Comparison of ENCODE assay signal across 14 mouse cellular contexts in genomic region chr11:7279891-7280290, GRCm38 (mm10).
DNase-seq lines count a peak whose midpoint lies in the region; ATAC-seq and TF ChIP-seq lines count a peak whose summit lies in the region.
"Had no signal": no experiment of that assay in that cellular context is flagged by ENCODE, and none has a peak within 500 bp of the region (broad histone marks: within the 10 kb centered on the region; RNA-seq: fewer than 3 reads in every experiment).

No protein-coding gene starts in this region.

- ATAC-seq in heart, embryonic 11.5 days (replicated peaks; ENCODE audit: insufficient number of reproducible peaks, low FRiP score, low TSS enrichment): no peak
- ATAC-seq in liver, embryonic 12.5 days: no peak
- ATAC-seq: CD4-positive, CD25-positive, alpha-beta regulatory T cell, adult 4 months had no signal

- no peak overlapping the region for H3K9ac ChIP-seq in heart, adult 2 months (ENCODE audit: low read depth, low read length)
- no peak overlapping the region for H3K9ac ChIP-seq in heart, embryonic 11.5 days (ENCODE audit: low read depth, low read length)
- no peak overlapping the region for H3K9ac ChIP-seq in liver, adult 2 months (ENCODE audit: low read depth, low read length)
- no peak overlapping the region for H3K9ac ChIP-seq in liver, embryonic 12.5 days
- H3K9ac ChIP-seq in MEL (ENCODE audit: control insufficient read depth, low read depth, low read length, poor library complexity, severe bottlenecking): no peak overlapping the region
- H3K9ac ChIP-seq: heart, embryonic 15.5 days; hindbrain, embryonic 14.5 days; limb, embryonic 13.5 days had no signal

- no peaks in the 10 kb centered on the region for H3K36me3 ChIP-seq in heart, adult 2 months (ENCODE audit: control insufficient read depth, insufficient read depth, low read length)
- H3K36me3 ChIP-seq in heart, embryonic 11.5 days (ENCODE audit: control insufficient read depth, insufficient read depth, low read length): no peaks in the 10 kb centered on the region
- H3K36me3 ChIP-seq in liver, adult 2 months (ENCODE audit: control insufficient read depth, insufficient read depth, low read length): no peaks in the 10 kb centered on the region
- no peaks in the 10 kb centered on the region for H3K36me3 ChIP-seq in liver, embryonic 12.5 days
- H3K36me3 ChIP-seq in MEL (ENCODE audit: control insufficient read depth in 1 of 2, insufficient read depth in 2 of 2, low read length in 2 of 2): no peaks in the 10 kb centered on the region
- H3K36me3 ChIP-seq: heart, embryonic 15.5 days; limb, embryonic 13.5 days had no signal

- no peak for DNase-seq in heart, adult 2 months
- peak; percentile 23 for DNase-seq in liver, adult 2 months (ENCODE audit: extremely low read depth, low read depth, low spot score)
- peak; percentile 7 for DNase-seq in MEL (ENCODE audit: low read depth, low spot score)
- DNase-seq in c-Kit-positive CD71-positive TER-119-negative erythroid progenitor cells, embryonic 14.5 days (ENCODE audit: low read depth): peak; percentile 4
- no peak for DNase-seq in layer of hippocampus, postnatal 10 days (ENCODE audit: low spot score in 2 of 2)
- DNase-seq: cerebellum, adult 9-10 months; lung, adult 18-20 months had no signal

- H3K4me1 ChIP-seq in heart, adult 2 months (ENCODE audit: control insufficient read depth, insufficient read depth, low read length): no peaks in the 10 kb centered on the region
- no peaks in the 10 kb centered on the region for H3K4me1 ChIP-seq in heart, embryonic 11.5 days (ENCODE audit: control insufficient read depth, insufficient read depth, low read length)
- no peaks in the 10 kb centered on the region for H3K4me1 ChIP-seq in liver, adult 2 months (ENCODE audit: control insufficient read depth, insufficient read depth, low read length)
- no peaks in the 10 kb centered on the region for H3K4me1 ChIP-seq in liver, embryonic 12.5 days
- H3K4me1 ChIP-seq in MEL (ENCODE audit: control insufficient read depth in 1 of 2, insufficient read depth in 2 of 2, low read length in 2 of 2): no peaks in the 10 kb centered on the region
- H3K4me1 ChIP-seq: heart, embryonic 15.5 days had no signal

- H3K27me3 ChIP-seq in heart, adult 2 months (ENCODE audit: control insufficient read depth, insufficient read depth, low read length): no peaks in the 10 kb centered on the region
- no peaks in the 10 kb centered on the region for H3K27me3 ChIP-seq in heart, embryonic 11.5 days (ENCODE audit: control insufficient read depth, insufficient read depth, low read length)
- H3K27me3 ChIP-seq in liver, adult 2 months (ENCODE audit: control insufficient read depth, insufficient read depth, low read length): no peaks in the 10 kb centered on the region
- no peaks in the 10 kb centered on the region for H3K27me3 ChIP-seq in liver, embryonic 12.5 days (replicated peaks)
- H3K27me3 ChIP-seq in MEL (ENCODE audit: control insufficient read depth in 1 of 2, insufficient read depth in 2 of 2, low read length in 2 of 2): no peaks in the 10 kb centered on the region
- H3K27me3 ChIP-seq: heart, embryonic 15.5 days; limb, embryonic 13.5 days had no signal

- TF ChIP-seq CTCF in heart, adult 2 months (IDR thresholded peaks at IDR 0.05): peak; percentile 67
- TF ChIP-seq CTCF in liver, adult 2 months (IDR thresholded peaks at IDR 0.05; ENCODE audit: low read depth, low read length): no peak
- TF ChIP-seq CTCF in MEL (IDR thresholded peaks at IDR 0.05 in 2 of 3, conservative IDR thresholded peaks at IDR 0.05 in 1 of 3; ENCODE audit: control insufficient read depth in 1 of 3, insufficient read depth in 1 of 3, low read depth in 2 of 3, low read length in 3 of 3, poor library complexity in 1 of 3, severe bottlenecking in 1 of 3): peak in 1 of 3 experiments; percentile 14; a peak in 2 of 6 replicates

- WGBS in heart, adult 2 months: 64% methylated on average over 2 of the region's 2 CpGs
- WGBS in heart, embryonic 11.5 days (ENCODE audit: insufficient replicate concordance): 77% methylated on average over 2 of the region's 2 CpGs
- 50% methylated on average over 2 of the region's 2 CpGs for WGBS in liver, adult 2 months
- 42% methylated on average over 2 of the region's 2 CpGs for WGBS in liver, embryonic 12.5 days (ENCODE audit: insufficient replicate concordance)

- no peak overlapping the region for H3K4me3 ChIP-seq in heart, adult 2 months
- H3K4me3 ChIP-seq in heart, embryonic 11.5 days (ENCODE audit: low read depth, low read length): no peak overlapping the region
- no peak overlapping the region for H3K4me3 ChIP-seq in liver, adult 2 months (ENCODE audit: insufficient read depth, low read depth, low read length)
- no peak overlapping the region for H3K4me3 ChIP-seq in liver, embryonic 12.5 days
- no peak overlapping the region for H3K4me3 ChIP-seq in MEL (ENCODE audit: control insufficient read depth in 1 of 2, insufficient read depth in 1 of 2, low read depth in 2 of 2, low read length in 2 of 2)
- H3K4me3 ChIP-seq: heart, embryonic 15.5 days; limb, embryonic 13.5 days; myocyte had no signal

- H3K27ac ChIP-seq in heart, adult 2 months: no peak overlapping the region
- H3K27ac ChIP-seq in heart, embryonic 11.5 days (ENCODE audit: low read depth, low read length): no peak overlapping the region
- H3K27ac ChIP-seq in liver, adult 2 months (replicated peaks; ENCODE audit: insufficient read depth, low read depth, low read length): no peak overlapping the region
- no peak overlapping the region for H3K27ac ChIP-seq in liver, embryonic 12.5 days
- H3K27ac ChIP-seq in MEL (ENCODE audit: control insufficient read depth, low read depth, low read length): no peak overlapping the region
- H3K27ac ChIP-seq: heart, embryonic 15.5 days; hindbrain, embryonic 14.5 days; limb, embryonic 13.5 days had no signal

- no peak overlapping the region for H3K4me2 ChIP-seq in heart, embryonic 11.5 days
- H3K4me2 ChIP-seq in liver, embryonic 12.5 days: no peak overlapping the region
- H3K4me2 ChIP-seq: heart, embryonic 15.5 days; hindbrain, embryonic 14.5 days; limb, embryonic 13.5 days had no signal

- TF ChIP-seq RAD21 in MEL (IDR thresholded peaks at IDR 0.05; ENCODE audit: low read depth, low read length): no peak; the same call in 1 of the 2 replicates

- no peaks in the 10 kb centered on the region for H3K9me3 ChIP-seq in heart, embryonic 11.5 days (replicated peaks; ENCODE audit: control insufficient read depth, low read length)
- H3K9me3 ChIP-seq in liver, embryonic 12.5 days (replicated peaks): no peaks in the 10 kb centered on the region
- H3K9me3 ChIP-seq in MEL (replicated peaks; ENCODE audit: insufficient read depth, low read length): no peaks in the 10 kb centered on the region
- H3K9me3 ChIP-seq: heart, embryonic 15.5 days; limb, embryonic 13.5 days had no signal

- no peaks in the 10 kb centered on the region for H3K79me2 ChIP-seq in heart, adult 2 months (replicated peaks; ENCODE audit: control insufficient read depth, insufficient read depth, low read length)
- H3K79me2 ChIP-seq in liver, adult 2 months (ENCODE audit: control insufficient read depth, insufficient read depth, low read length): no peaks in the 10 kb centered on the region
- H3K79me2 ChIP-seq in MEL (ENCODE audit: control insufficient read depth, insufficient read depth, low read length, poor library complexity): no peaks in the 10 kb centered on the region

- no peak for TF ChIP-seq POLR2A in heart, adult 2 months (IDR thresholded peaks at IDR 0.05; ENCODE audit: insufficient read depth, low read depth, low read length)
- no peak for TF ChIP-seq POLR2A in liver, adult 2 months (IDR thresholded peaks at IDR 0.05; ENCODE audit: extremely low read depth, insufficient read depth, low read length)
- no peak for TF ChIP-seq POLR2A in MEL (IDR thresholded peaks at IDR 0.05; ENCODE audit: control insufficient read depth in 1 of 2, insufficient read depth in 1 of 2, low read depth in 1 of 2, low read length in 2 of 2, poor library complexity in 1 of 2)

- TF ChIP-seq EP300 in heart, adult 2 months (IDR thresholded peaks at IDR 0.05; ENCODE audit: insufficient read depth, low read depth, low read length): no peak
- no peak for TF ChIP-seq EP300 in MEL (IDR thresholded peaks at IDR 0.05; ENCODE audit: low read depth in 1 of 2, low read length in 2 of 2)

- intact Hi-C loops in heart, adult 2 months (cut with DNase I): loop anchor here (5.0 kb wide), 1 partner anchor 287 kb away; no protein-coding TSS in a partner anchor

TF ChIP-seq in MEL, 35 proteins besides CTCF, POLR2A, EP300 and RAD21:
- TF ChIP-seq UBTF (IDR thresholded peaks at IDR 0.05; ENCODE audit: borderline replicate concordance, insufficient read depth, low read depth, low read length) (no peak), RCOR1 (IDR thresholded peaks at IDR 0.05; ENCODE audit: low read depth, low read length) (no peak), MAX (IDR thresholded peaks at IDR 0.05; ENCODE audit: low read length) (no peak), ZC3H11A (IDR thresholded peaks at IDR 0.05; ENCODE audit: low read depth, low read length) (no peak), CHD2 (IDR thresholded peaks at IDR 0.05; ENCODE audit: low read length) (no peak), TBP (IDR thresholded peaks at IDR 0.05; ENCODE audit: low read depth, low read length) (no peak), ZMIZ1 (IDR thresholded peaks at IDR 0.05; ENCODE audit: low read depth, low read length) (no peak), ELF1 (IDR thresholded peaks at IDR 0.05; ENCODE audit: low read depth, low read length) (no peak), MYB (IDR thresholded peaks at IDR 0.05; ENCODE audit: low read depth, low read length) (no peak), USF2 (IDR thresholded peaks at IDR 0.05; ENCODE audit: borderline replicate concordance in 1 of 2, insufficient read depth in 1 of 2, low read depth in 1 of 2, low read length in 2 of 2) (no peak), JUND (IDR thresholded peaks at IDR 0.05; ENCODE audit: low read depth, low read length) (no peak), BHLHE40 (IDR thresholded peaks at IDR 0.05; ENCODE audit: borderline replicate concordance, low read depth, low read length) (no peak), CHD1 (IDR thresholded peaks at IDR 0.05; ENCODE audit: low read depth, low read length) (no peak), ZKSCAN1 (IDR thresholded peaks at IDR 0.05; ENCODE audit: low read depth, low read length) (no peak), MEF2A (IDR thresholded peaks at IDR 0.05; ENCODE audit: extremely low read depth, insufficient replicate concordance, low read depth, low read length, poor library complexity, severe bottlenecking) (no peak), HCFC1 (IDR thresholded peaks at IDR 0.05; ENCODE audit: low read depth, low read length) (no peak), KAT2A (conservative IDR thresholded peaks at IDR 0.05; ENCODE audit: low read depth, low read length) (no peak), USF1 (IDR thresholded peaks at IDR 0.05; ENCODE audit: low read depth, low read length) (no peak), TCF12 (IDR thresholded peaks at IDR 0.05; ENCODE audit: low read depth, low read length) (no peak), SIN3A (IDR thresholded peaks at IDR 0.05; ENCODE audit: low read length) (no peak)

Comparison
In these comparisons a context has a peak if more than half of its experiments do, and no peak if none do; other contexts are left out.
1. DNase-seq: peak in liver, adult 2 months (single experiment), MEL (single experiment) and c-Kit-positive CD71-positive TER-119-negative erythroid progenitor cells, embryonic 14.5 days (single experiment); none in heart, adult 2 months (0 of 2) and layer of hippocampus, postnatal 10 days (0 of 2).